Mouse (Mus musculus) myocyte (in vitro differentiated cells): ENCODE results near the gene Kif1bp. TPM values are rescaled to one million over a fixed set of nuclear protein-coding genes. Genes with fewer than 3 reads are reported as not detected.

Source experiments
- H3K27me3 ChIP-seq: one replicate; pipeline ENCODE4 v1.6.1; 2011; ENCODE audit not compliant: control insufficient read depth, insufficient read depth, insufficient read length
- H3K36me3 ChIP-seq: one replicate; pipeline ENCODE4 v1.6.1; 2011; ENCODE audit not compliant: control insufficient read depth, insufficient read depth
- H3K4me2 ChIP-seq: one replicate; pipeline ENCODE4 v1.6.1; 2011; ENCODE audit warnings: low read depth, control low read depth
- H3K4me3 ChIP-seq: one replicate; pipeline ENCODE4 v1.5.1; 2011; ENCODE audit warnings: mild to moderate bottlenecking, control low read depth, moderate library complexity
- H3K79me2 ChIP-seq: one replicate; pipeline ENCODE4 v1.6.1; 2011; ENCODE audit not compliant: control insufficient read depth, insufficient read depth
- H3ac ChIP-seq: one replicate; pipeline ENCODE4 v1.6.1; 2011; ENCODE audit not compliant: control insufficient read depth, insufficient read length
- CEBPB ChIP-seq: IDR thresholded peaks from 2 replicates; pipeline ENCODE4 v1.6.1; 2011; ENCODE audit warnings: mild to moderate bottlenecking, moderate library complexity; ENCODE audit not compliant: poor library complexity, insufficient read depth, severe bottlenecking
- E2F4 ChIP-seq: IDR thresholded peaks from one replicate; pipeline ENCODE4 v1.6.1; 2011; ENCODE audit warnings: mild to moderate bottlenecking, control low read depth, moderate library complexity; ENCODE audit not compliant: insufficient read depth
- MAX ChIP-seq: IDR thresholded peaks from one replicate; pipeline ENCODE4 v1.6.1; 2011; ENCODE audit warnings: low read depth, mild to moderate bottlenecking, control low read depth
- MYOD1 ChIP-seq, 3 experiments: IDR thresholded peaks; one replicate each; pipeline ENCODE4 v1.6.1; 2011; ENCODE audit warnings: control low read depth in 2 of 3, low read depth in 2 of 3, mild to moderate bottlenecking in 2 of 3, moderate library complexity in 1 of 3; ENCODE audit not compliant: insufficient read length in 2 of 3, control insufficient read depth in 1 of 3
- MYOG ChIP-seq, 3 experiments: IDR thresholded peaks; one replicate each; pipeline ENCODE4 v1.6.1; 2011; ENCODE audit warnings: control low read depth in 2 of 3, low read depth in 2 of 3, mild to moderate bottlenecking in 2 of 3; ENCODE audit not compliant: insufficient read length in 2 of 3, control insufficient read depth in 1 of 3, insufficient read depth in 1 of 3
- POLR2A ChIP-seq: IDR thresholded peaks from one replicate; pipeline ENCODE4 v1.6.1; 2011; ENCODE audit warnings: low read depth, mild to moderate bottlenecking, control low read depth, moderate library complexity; ENCODE audit not compliant: insufficient read length
- POLR2AphosphoS2 ChIP-seq: IDR thresholded peaks from one replicate; pipeline ENCODE4 v1.6.1; 2011; ENCODE audit warnings: low read depth, control low read depth; ENCODE audit not compliant: insufficient read length
- REST ChIP-seq: IDR thresholded peaks from one replicate; pipeline ENCODE4 v1.6.1; 2011; ENCODE audit warnings: mild to moderate bottlenecking, control low read depth, moderate library complexity; ENCODE audit not compliant: insufficient read depth, insufficient read length
- SRF ChIP-seq: IDR thresholded peaks from one replicate; pipeline ENCODE4 v1.6.1; 2011; ENCODE audit warnings: low read depth; ENCODE audit not compliant: control insufficient read depth, insufficient read length
- TCF12 ChIP-seq: IDR thresholded peaks from one replicate; pipeline ENCODE4 v1.6.1; 2011; ENCODE audit warnings: mild to moderate bottlenecking, control low read depth; ENCODE audit not compliant: poor library complexity, insufficient read depth, severe bottlenecking
- TCF3 ChIP-seq: IDR thresholded peaks from one replicate; pipeline ENCODE4 v1.6.1; 2011; ENCODE audit warnings: low read depth, control low read depth; ENCODE audit not compliant: insufficient read length
- USF1 ChIP-seq: IDR thresholded peaks from one replicate; pipeline ENCODE4 v1.6.1; 2011; ENCODE audit warnings: low read depth, mild to moderate bottlenecking, control low read depth, moderate library complexity
- polyA plus RNA-seq: library from polyadenylated mRNA; unstranded; fragments of >200 nt; fragmentation: generic; extraction: Trizol; gene quantifications from one replicate; pipeline ENCODE4 v1.2.1, GENCODE M21; 2012; ENCODE audit warnings: missing spikeins

Kif1bp gene
- polyA plus RNA-seq, 1 experiment = 31.2 TPM

- Histone ChIP-seq H3ac (no peak overlapping the region), H3K27me3 (no peaks in the 10 kb centered on the region), H3K4me2 (no peak overlapping the region), H3K4me3 (no peak overlapping the region), H3K79me2 (no peaks in the 10 kb centered on the region), H3K36me3 (peaks cover 12% of the 10 kb centered on the region)
- no peak for TF ChIP-seq USF1
- no peak for TF ChIP-seq MYOD1 (IDR thresholded peaks at IDR 0.05; ENCODE audit: control insufficient read depth in 1 of 3, insufficient read length in 2 of 3, low read depth in 2 of 3)
- TF ChIP-seq POLR2AphosphoS2 = no peak
- no peak for TF ChIP-seq SRF
- no peak for TF ChIP-seq TCF3
- no peak for TF ChIP-seq MYOG (IDR thresholded peaks at IDR 0.05; ENCODE audit: control insufficient read depth in 1 of 3, insufficient read depth in 1 of 3, insufficient read length in 2 of 3, low read depth in 2 of 3)
- no peak for TF ChIP-seq REST
- TF ChIP-seq CEBPB = no peak
- TF ChIP-seq POLR2A = no peak
- TF ChIP-seq TCF12 = no peak
- TF ChIP-seq E2F4 = no peak
- no peak for TF ChIP-seq MAX
Observed at GRCm38 (mm10) chr10:62557736-62558135, 20.5 kb downstream of the Kif1bp start.

- Histone ChIP-seq H3K4me2 (no peak overlapping the region), H3K4me3 (no peak overlapping the region), H3ac (no peak overlapping the region), H3K27me3 (no peaks in the 10 kb centered on the region), H3K79me2 (no peaks in the 10 kb centered on the region), H3K36me3 (peaks cover 6% of the 10 kb centered on the region)
- TF ChIP-seq MYOD1 (IDR thresholded peaks at IDR 0.05; ENCODE audit: control insufficient read depth in 1 of 3, insufficient read length in 2 of 3, low read depth in 2 of 3) (no peak), USF1 (no peak), REST (no peak), MAX (no peak), TCF3 (no peak), POLR2A (no peak), MYOG (IDR thresholded peaks at IDR 0.05; ENCODE audit: control insufficient read depth in 1 of 3, insufficient read depth in 1 of 3, insufficient read length in 2 of 3, low read depth in 2 of 3) (no peak), E2F4 (no peak), TCF12 (no peak), POLR2AphosphoS2 (no peak), SRF (no peak), CEBPB (no peak)
Observed at GRCm38 (mm10) chr10:62556558-62556901, 21.7 kb downstream of the Kif1bp start.

GRCm38 (mm10) chr10:62555705-62556557, 22.3 kb downstream of the Kif1bp start:
- Histone ChIP-seq H3K4me2 (no peak overlapping the region), H3K4me3 (no peak overlapping the region), H3K27me3 (no peaks in the 10 kb centered on the region), H3K79me2 (no peaks in the 10 kb centered on the region), H3K36me3 (peaks cover 3% of the 10 kb centered on the region), H3ac (no peak overlapping the region)
- no peak for TF ChIP-seq MYOG (IDR thresholded peaks at IDR 0.05; ENCODE audit: control insufficient read depth in 1 of 3, insufficient read depth in 1 of 3, insufficient read length in 2 of 3, low read depth in 2 of 3)
- TF ChIP-seq POLR2A = no peak
- TF ChIP-seq USF1 = no peak
- TF ChIP-seq POLR2AphosphoS2 = no peak
- TF ChIP-seq TCF12 = no peak
- no peak for TF ChIP-seq TCF3
- TF ChIP-seq MAX = no peak
- TF ChIP-seq SRF = no peak
- no peak for TF ChIP-seq E2F4
- TF ChIP-seq CEBPB = no peak

GRCm38 (mm10) chr10:62553611-62554091, 24.6 kb downstream of the Kif1bp start:
- peak; percentile 43 to 86 (median 85) for TF ChIP-seq MYOG (IDR thresholded peaks at IDR 0.05; ENCODE audit: control insufficient read depth in 1 of 3, insufficient read depth in 1 of 3, insufficient read length in 2 of 3, low read depth in 2 of 3)
- TF ChIP-seq CEBPB = no peak
- TF ChIP-seq MYOD1 (IDR thresholded peaks at IDR 0.05; ENCODE audit: control insufficient read depth in 1 of 3, insufficient read length in 2 of 3, low read depth in 2 of 3) = peak in 2 of 3 experiments; percentile 62 to 81
- TF ChIP-seq TCF3 = peak; percentile 79
- TF ChIP-seq POLR2A = no peak

More at GRCm38 (mm10) chr10:62553611-62554091, 24.6 kb downstream of the Kif1bp start:
- Histone ChIP-seq H3K4me3 (no peak overlapping the region), H3K79me2 (no peaks in the 10 kb centered on the region), H3K36me3 (no peaks in the 10 kb centered on the region), H3K4me2 (no peak overlapping the region), H3K27me3 (no peaks in the 10 kb centered on the region), H3ac (no peak overlapping the region)
